Mouse (Mus musculus) small intestine, adult 2 months (tissue): ENCODE results near the gene Taar6. TPM values are rescaled to one million over a fixed set of nuclear protein-coding genes. Genes with fewer than 3 reads are reported as not detected.

Source experiments
- H3K27ac ChIP-seq: fragments of 200-500 bp; 2 replicates; pipeline ENCODE4 v1.5.1; 2012; ENCODE audit warnings: low read depth, low read length, control low read depth, inconsistent platforms; ENCODE audit not compliant: insufficient read depth
- H3K27me3 ChIP-seq: fragments of 200-500 bp; 2 replicates; pipeline ENCODE4 v1.6.1; 2012; ENCODE audit warnings: mild to moderate bottlenecking, moderate library complexity, low read length, inconsistent platforms; ENCODE audit not compliant: control insufficient read depth, insufficient read depth
- H3K36me3 ChIP-seq: fragments of 200-500 bp; 2 replicates; pipeline ENCODE4 v1.6.1; 2012; ENCODE audit warnings: mild to moderate bottlenecking, low read length, control low read depth, inconsistent platforms; ENCODE audit not compliant: control insufficient read depth, insufficient read depth
- H3K4me1 ChIP-seq: fragments of 200-500 bp; 2 replicates; pipeline ENCODE4 v1.6.1; 2012; ENCODE audit warnings: low read length, inconsistent platforms, mixed read lengths; ENCODE audit not compliant: control insufficient read depth, insufficient read depth, insufficient read length
- H3K4me3 ChIP-seq: fragments of 200-500 bp; 2 replicates; pipeline ENCODE4 v1.5.1; 2012; ENCODE audit warnings: low read depth, mild to moderate bottlenecking, control low read depth, inconsistent platforms, low read length, moderate library complexity
- CTCF ChIP-seq: fragments of 200-500 bp; IDR thresholded peaks from 2 replicates; pipeline ENCODE4 v1.5.1; 2012; ENCODE audit warnings: low read depth, mild to moderate bottlenecking, control low read depth, inconsistent platforms, low read length, moderate library complexity, mixed read lengths; ENCODE audit not compliant: insufficient replicate concordance, insufficient read length; ENCODE audit errors: extremely low read depth
- POLR2A ChIP-seq: fragments of 200-500 bp; IDR thresholded peaks from 2 replicates; pipeline ENCODE4 v1.6.1; 2012; ENCODE audit warnings: low read depth, mild to moderate bottlenecking, control low read depth, inconsistent platforms, low read length, moderate library complexity
- WGBS: fragments of 180-500 bp; shearing (Covaris S2); methylation state at CpG from one replicate; pipeline ENCODE4 v1.1.7; 2018; 5-methylcytosine and 5-hydroxymethylcytosine counted together
- polyA plus RNA-seq: library from polyadenylated mRNA; depleted of rRNA; stranded (reverse); fragments of >200 nt; gene quantifications from 2 replicates; pipeline ENCODE4 v1.2.3, GENCODE M21; 2012; rRNA removed

The Taar6 gene
- polyA plus RNA-seq, 1 experiment, result not detected

DNA sequence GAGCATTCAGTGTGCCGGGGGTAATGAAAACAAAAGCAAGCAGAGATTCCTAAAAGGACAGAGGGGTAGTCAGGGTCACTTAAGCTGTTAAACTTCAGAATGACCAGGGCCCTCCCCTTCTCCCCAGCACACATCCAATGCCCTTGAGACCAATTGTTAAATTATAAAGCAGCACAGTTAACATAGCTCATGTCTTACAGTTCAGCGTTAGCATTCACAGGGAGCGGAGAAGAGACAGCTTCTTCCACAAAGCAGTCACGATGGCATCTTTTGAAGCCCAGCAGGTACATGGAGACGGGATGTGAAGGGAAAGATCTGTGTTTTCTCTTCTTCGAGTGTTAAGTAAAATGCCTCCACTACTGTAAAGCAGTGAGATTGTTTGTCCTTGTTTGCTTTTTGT is 47.1 kb downstream of the Taar6 start, which contains the start of gene Taar2:
Gene Taar2 (plus strand): TSS at position 261 of the 400 bp plus-strand sequence.
- TF ChIP-seq POLR2A (no peak), CTCF (no peak)
- Histone ChIP-seq H3K4me3 (no peak within 1 kb of the TSS), H3K27me3 (no peaks in the 10 kb centered on the region), H3K4me1 (no peaks in the 10 kb centered on the region), H3K27ac (no peak within 1 kb of the TSS), H3K36me3 (no peaks in the 10 kb centered on the region)
- WGBS, result 61% methylated on average over 6 of the region's 6 CpGs

DNA sequence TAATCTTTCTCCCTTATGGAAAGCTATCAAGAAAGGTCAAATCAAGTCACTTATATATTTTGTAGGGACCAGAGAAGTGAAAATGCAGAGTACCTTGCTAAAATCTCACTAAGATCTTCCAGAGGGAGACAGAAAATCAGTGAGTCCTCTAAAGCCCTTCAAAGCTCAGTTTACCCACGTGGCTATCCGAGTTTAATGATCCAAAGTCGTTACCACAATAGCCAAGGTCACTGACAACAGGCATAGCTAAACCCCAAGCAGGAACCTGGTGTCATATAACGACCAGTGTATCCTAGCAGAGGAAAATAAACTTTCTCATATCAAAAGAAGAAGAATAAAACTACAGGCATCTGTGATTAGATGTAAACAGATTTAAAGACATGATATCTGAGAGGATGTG is 47.8 kb downstream of the Taar6 start:
- no peaks in the 10 kb centered on the region for H3K36me3 ChIP-seq
- 29% methylated on average over 4 of the region's 4 CpGs for WGBS
- H3K27me3 ChIP-seq, result no peaks in the 10 kb centered on the region
- no peak for TF ChIP-seq CTCF
- TF ChIP-seq POLR2A, result no peak
- H3K27ac ChIP-seq, result no peak overlapping the region
- no peak overlapping the region for H3K4me3 ChIP-seq
- H3K4me1 ChIP-seq, result no peaks in the 10 kb centered on the region

Other genes with a start within 250 kb of the Taar6 start
- 1,264 and 1,580 TPM in 2 replicates for gene Rps12, start 198.4 kb downstream of the Taar6 start, polyA plus RNA-seq
- gene Slc18b1, start 188.7 kb downstream of the Taar6 start, polyA plus RNA-seq, result 9.5 and 16.6 TPM in 2 replicates
- 0.06 and 0.74 TPM in 2 replicates for gene Vnn3, start 134.2 kb downstream of the Taar6 start, polyA plus RNA-seq
- 9.0 and 118 TPM in 2 replicates for gene Vnn1, start 91.0 kb downstream of the Taar6 start, polyA plus RNA-seq
- gene Taar1, start 65.3 kb downstream of the Taar6 start, polyA plus RNA-seq, result not detected in 2 replicates
- not detected in 2 replicates for gene Taar2, start 47.1 kb downstream of the Taar6 start, polyA plus RNA-seq
- gene Taar3, start 36.1 kb downstream of the Taar6 start, polyA plus RNA-seq, result not detected in 2 replicates
- gene Taar4, start 25.2 kb downstream of the Taar6 start, polyA plus RNA-seq, result not detected in 2 replicates
- gene Taar5, start 14.9 kb downstream of the Taar6 start, polyA plus RNA-seq, result not detected in 2 replicates
- not detected in 2 replicates for gene Taar7a, start 7.8 kb upstream of the Taar6 start, polyA plus RNA-seq
- not detected in 2 replicates for gene Taar7b, start 14.3 kb upstream of the Taar6 start, polyA plus RNA-seq
- gene Taar7d, start 41.6 kb upstream of the Taar6 start, polyA plus RNA-seq, result not detected in 2 replicates
- gene Taar7e, start 52.0 kb upstream of the Taar6 start, polyA plus RNA-seq, result not detected in 2 replicates
- gene Taar7f, start 63.9 kb upstream of the Taar6 start, polyA plus RNA-seq, result not detected in 2 replicates
- not detected in 2 replicates for gene Taar8a, start 90.9 kb upstream of the Taar6 start, polyA plus RNA-seq
- 0.11 TPM in 1 of 2 replicates, not detected in the other for gene Taar8b, start 106.6 kb upstream of the Taar6 start, polyA plus RNA-seq
- 0.13 TPM in 1 of 2 replicates, not detected in the other for gene Taar8c, start 116.3 kb upstream of the Taar6 start, polyA plus RNA-seq
- gene Taar9, start 123.9 kb upstream of the Taar6 start, polyA plus RNA-seq, result not detected in 2 replicates
- gene Stx7, start 163.7 kb upstream of the Taar6 start, polyA plus RNA-seq, result 41.2 and 59.9 TPM in 2 replicates
- gene Moxd1, start 237.9 kb upstream of the Taar6 start, polyA plus RNA-seq, result 3.5 and 12.0 TPM in 2 replicates